Mouse (Mus musculus) E14TG2a.4 (cell line): ENCODE measurements at regions not wholly inside any gene's neighbourhood (a gene's known extent, or its start where the extent isn't known, plus 50 kb on each side); places are given as distances from the start of the nearest gene placed in this dataset.

Experiments used
- CTCF ChIP-seq: conservative IDR thresholded peaks from 2 replicates; pipeline ENCODE4 v1.5.1; 2014; ENCODE audit warnings: low read length
- POU5F1 ChIP-seq: IDR thresholded peaks from 2 replicates; pipeline ENCODE4 v1.6.1; 2014; ENCODE audit warnings: low read length, borderline replicate concordance

DNA sequence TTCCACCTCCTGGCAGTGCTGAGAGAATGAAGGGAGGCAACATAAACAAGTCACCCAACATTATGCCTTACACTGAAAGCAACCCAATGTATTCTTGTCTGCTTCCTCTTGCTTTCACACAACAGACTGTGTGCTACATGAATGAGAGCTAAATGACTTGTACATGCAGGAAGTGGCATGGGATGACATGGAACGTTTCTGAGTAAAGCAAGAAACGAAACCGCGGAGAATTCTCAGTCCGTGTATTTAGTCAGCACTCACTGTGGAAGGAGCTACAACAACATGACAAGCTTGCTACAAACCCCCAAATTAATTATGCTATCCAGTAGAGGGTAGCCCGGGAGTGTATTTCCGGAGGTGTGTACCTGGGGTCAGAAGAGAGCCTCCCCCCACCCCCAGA is 349.4 kb upstream of the Fam92a start:
- TF ChIP-seq POU5F1 (no peak), CTCF (no peak)
